8 mouse cellular contexts compared by ENCODE assay signal in the genomic region with DNA sequence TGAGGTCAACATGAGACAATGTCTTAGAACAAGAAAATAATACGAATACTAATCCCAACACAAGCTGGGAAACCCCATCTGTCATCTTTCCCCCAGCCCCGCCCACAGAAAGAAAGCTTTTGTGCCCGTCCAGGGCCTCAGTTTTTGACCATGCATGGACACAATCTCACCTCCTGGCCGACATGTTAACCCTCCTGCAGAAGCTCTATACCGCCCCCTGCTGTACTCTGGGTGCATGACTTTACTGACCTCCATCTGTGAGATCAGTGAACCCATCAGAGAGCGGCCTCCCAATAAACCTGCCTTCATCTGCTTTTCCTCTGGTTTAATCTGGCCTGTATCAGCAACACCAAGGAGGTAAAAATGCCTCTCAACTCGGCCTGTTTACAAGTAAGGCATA.
DNase-seq lines count a peak whose midpoint lies in the region; ATAC-seq and TF ChIP-seq lines count a peak whose summit lies in the region.

No protein-coding gene starts in this region.

- H3K27ac ChIP-seq in lung, postnatal 0 days (ENCODE audit: low read length) = no peak overlapping the region
- H3K27ac ChIP-seq in intestine, embryonic 16.5 days (ENCODE audit: low read length) = no peak overlapping the region

- no peak for TF ChIP-seq EP300 in lung, postnatal 0 days (IDR thresholded peaks at IDR 0.05)

- H3K9ac ChIP-seq in lung, postnatal 0 days (replicated peaks; ENCODE audit: low read depth) = no peak overlapping the region
- H3K9ac ChIP-seq in intestine, embryonic 16.5 days (ENCODE audit: low read depth, low read length) = no peak overlapping the region

- TF ChIP-seq CTCF in lung, postnatal 0 days (IDR thresholded peaks at IDR 0.05) = peak; percentile 64

- peak; percentile 9 to 47 for DNase-seq in left cerebral cortex, adult 18-20 months (ENCODE audit: low spot score in 2 of 2)
- DNase-seq in left cerebral cortex, adult 11 months (ENCODE audit: low spot score) = no peak
- DNase-seq in adipocyte (ENCODE audit: low spot score) = peak; percentile 39
- DNase-seq in cerebellum, postnatal 25 days = peak; percentile 14 to 60
- peak; percentile 73 for DNase-seq in heart, postnatal 4 days
- DNase-seq in lung, postnatal 0 days (ENCODE audit: low spot score) = no peak
- DNase-seq in splenic B cell, adult 2 months (ENCODE audit: low read depth, low spot score) = peak; percentile 85

- H3K27me3 ChIP-seq in lung, postnatal 0 days (replicated peaks; ENCODE audit: insufficient read depth, low read length) = no peaks in the 10 kb centered on the region
- H3K27me3 ChIP-seq in splenic B cell, adult 2 months (ENCODE audit: control insufficient read depth, insufficient read depth, low read length, poor library complexity, severe bottlenecking) = no peaks in the 10 kb centered on the region
- H3K27me3 ChIP-seq in intestine, embryonic 16.5 days (replicated peaks; ENCODE audit: control insufficient read depth, insufficient read depth, low read length) = no peaks in the 10 kb centered on the region

- no peak overlapping the region for H3K4me2 ChIP-seq in lung, postnatal 0 days (replicated peaks; ENCODE audit: low read depth, low read length)
- no peak overlapping the region for H3K4me2 ChIP-seq in intestine, embryonic 16.5 days (ENCODE audit: low read depth, low read length)

- no peaks in the 10 kb centered on the region for H3K36me3 ChIP-seq in lung, postnatal 0 days (ENCODE audit: insufficient read depth, low read length)
- no peaks in the 10 kb centered on the region for H3K36me3 ChIP-seq in splenic B cell, adult 2 months (ENCODE audit: control insufficient read depth, insufficient read depth, low read length, poor library complexity, severe bottlenecking)
- no peaks in the 10 kb centered on the region for H3K36me3 ChIP-seq in intestine, embryonic 16.5 days (ENCODE audit: control insufficient read depth, insufficient read depth, low read length)

- H3K9me3 ChIP-seq in lung, postnatal 0 days (ENCODE audit: low read length) = no peaks in the 10 kb centered on the region
- H3K9me3 ChIP-seq in intestine, embryonic 16.5 days (ENCODE audit: control insufficient read depth, low read length) = no peaks in the 10 kb centered on the region

- no peaks in the 10 kb centered on the region for H3K4me1 ChIP-seq in lung, postnatal 0 days (ENCODE audit: insufficient read depth, low read depth, low read length)
- H3K4me1 ChIP-seq in intestine, embryonic 16.5 days (ENCODE audit: control insufficient read depth, insufficient read depth, low read length) = no peaks in the 10 kb centered on the region

- no peak for ATAC-seq in lung, postnatal 0 days
- ATAC-seq in intestine, embryonic 16.5 days = no peak

- 73% methylated on average over 7 of the region's 7 CpGs for WGBS in lung, postnatal 0 days
- 80% methylated on average over 7 of the region's 7 CpGs for WGBS in intestine, embryonic 16.5 days

- no peak overlapping the region for H3K4me3 ChIP-seq in lung, postnatal 0 days (ENCODE audit: low read depth, low read length)
- H3K4me3 ChIP-seq in intestine, embryonic 16.5 days (ENCODE audit: low read length) = no peak overlapping the region

Comparison
In these comparisons a context has a peak if more than half of its experiments do, and no peak if none do; other contexts are left out.
1. DNase-seq: peak in left cerebral cortex, adult 18-20 months (2 of 2), adipocyte (single experiment), cerebellum, postnatal 25 days (2 of 2), heart, postnatal 4 days (single experiment) and splenic B cell, adult 2 months (single experiment); none in left cerebral cortex, adult 11 months (single experiment) and lung, postnatal 0 days (single experiment).